Mouse (Mus musculus) heart, postnatal 0 days (tissue): ENCODE results near the gene Il1r2.

ENCODE experiments used
- CTCF ChIP-seq: IDR thresholded peaks from 2 replicates; pipeline ENCODE4 v1.5.1; 2016; ENCODE audit warnings: antibody characterized with exemption, control low read depth, low read depth
- EP300 ChIP-seq: IDR thresholded peaks from 2 replicates; pipeline ENCODE4 v1.6.1; 2016; ENCODE audit warnings: antibody characterized with exemption, low read depth

- TF ChIP-seq CTCF (no peak), EP300 (no peak)
Observed at GRCm38 (mm10) chr1:40107971-40108749, 34.3 kb downstream of the Il1r2 start.
